Mouse (Mus musculus) lung, adult 2 months (tissue): ENCODE results near the gene Mrpl21. TPM values are rescaled to one million over a fixed set of nuclear protein-coding genes. Genes with fewer than 3 reads are reported as not detected.

ENCODE experiments used
- DNase-seq: peaks from one replicate; pipeline ENCODE4 v3.0.0; 2022
- H3K4me1 ChIP-seq: fragments of 200-500 bp; 2 replicates; pipeline ENCODE4 v1.6.1; 2011; ENCODE audit warnings: low read length; ENCODE audit not compliant: control insufficient read depth, insufficient read depth
- H3K4me3 ChIP-seq: fragments of 200-500 bp; replicated peaks from 2 replicates; pipeline ENCODE3; 2011; ENCODE audit warnings: low read depth, mild to moderate bottlenecking, control low read depth, low read length; ENCODE audit errors: extremely low read depth
- CTCF ChIP-seq: fragments of 200-500 bp; IDR thresholded peaks from 2 replicates; pipeline ENCODE4 v1.5.1; 2011; ENCODE audit warnings: mild to moderate bottlenecking, low read length, control low read depth; ENCODE audit not compliant: insufficient read depth
- POLR2A ChIP-seq: fragments of 200-500 bp; IDR thresholded peaks from 2 replicates; pipeline ENCODE4 v1.6.1; 2011; ENCODE audit warnings: low read depth, mild to moderate bottlenecking, control low read depth, low read length, borderline replicate concordance; ENCODE audit errors: extremely low read depth
- WGBS: fragments of 180-500 bp; shearing (Covaris S2); methylation state at CpG from one replicate; pipeline ENCODE4 v1.1.7; 2018; 5-methylcytosine and 5-hydroxymethylcytosine counted together
- polyA plus RNA-seq: library from polyadenylated mRNA; depleted of rRNA; stranded (reverse); fragments of >200 nt; gene quantifications from 2 replicates; pipeline ENCODE4 v1.2.3, GENCODE M21; 2012

Gene Mrpl21
- polyA plus RNA-seq, 1 experiment, result 29.5 TPM

DNA sequence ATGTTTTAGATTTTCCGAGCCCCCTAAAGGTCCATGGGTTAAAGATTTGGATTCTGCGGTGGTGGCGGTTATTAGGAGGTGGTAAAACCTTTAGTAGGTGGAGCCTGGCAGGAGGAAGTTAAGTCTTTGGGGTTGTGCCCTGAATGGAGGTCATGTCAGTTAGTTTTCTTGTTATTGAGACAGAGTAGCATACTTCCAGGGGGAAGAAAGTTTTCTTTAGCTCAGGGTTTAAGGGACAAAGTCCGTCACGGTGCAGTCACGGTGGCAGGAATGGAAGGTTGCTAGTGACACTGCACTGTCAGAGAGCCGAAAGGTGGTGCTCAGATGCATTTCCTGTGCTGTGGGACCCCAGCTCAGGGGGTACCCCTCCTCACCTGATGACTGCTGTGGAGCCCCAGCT is 15.1 kb downstream of the Mrpl21 start:
- 83% methylated on average over 7 of the region's 7 CpGs for WGBS
- H3K4me3 ChIP-seq, result no peak overlapping the region
- no peak for DNase-seq
- no peak for TF ChIP-seq CTCF
- no peak for TF ChIP-seq POLR2A
- H3K4me1 ChIP-seq, result no peaks in the 10 kb centered on the region

- DNase-seq, result no peak
- Histone ChIP-seq H3K4me3 (no peak overlapping the region), H3K4me1 (no peaks in the 10 kb centered on the region)
- TF ChIP-seq POLR2A, result no peak
- TF ChIP-seq CTCF, result no peak
- WGBS, result 53% methylated on average over 4 of the region's 4 CpGs
Observed at GRCm38 (mm10) chr19:3304017-3304416, 21.3 kb downstream of the Mrpl21 start.

- WGBS, result 58% methylated on average over 16 of the region's 16 CpGs
- H3K4me1 ChIP-seq, result no peaks in the 10 kb centered on the region
Observed at GRCm38 (mm10) chr19:3307175-3307949, 24.7 kb downstream of the Mrpl21 start.

GRCm38 (mm10) chr19:3319341-3319740 is 36.6 kb downstream of the Mrpl21 start:
- whole genome bisulfite sequencing, result 70% methylated on average over 2 of the region's 2 CpGs
- Histone ChIP-seq H3K4me1 (peaks cover 7% of the 10 kb centered on the region), H3K4me3 (no peak overlapping the region)
- TF ChIP-seq POLR2A (no peak), CTCF (no peak)
- no peak for DNase-seq

More at GRCm38 (mm10) chr19:3307175-3307949, 24.7 kb downstream of the Mrpl21 start:
- DNase-seq, result no peak
- H3K4me3 ChIP-seq, result no peak overlapping the region
- no peak for TF ChIP-seq CTCF

GRCm38 (mm10) chr19:3320086-3320485 is 37.4 kb downstream of the Mrpl21 start:
- peaks cover 7% of the 10 kb centered on the region for H3K4me1 ChIP-seq
- no peak overlapping the region for H3K4me3 ChIP-seq
- TF ChIP-seq POLR2A (no peak), CTCF (no peak)
- 53% methylated on average over 7 of the region's 7 CpGs for WGBS
- DNase-seq, result no peak

- no peak for TF ChIP-seq POLR2A
- peak; percentile 50 for TF ChIP-seq CTCF
- DNase-seq, result peak; percentile 5
- no peak overlapping the region for H3K4me3 ChIP-seq
- peaks cover 7% of the 10 kb centered on the region for H3K4me1 ChIP-seq
- 74% methylated on average over 3 of the region's 3 CpGs for WGBS
Observed at GRCm38 (mm10) chr19:3320801-3321200, 38.1 kb downstream of the Mrpl21 start.

GRCm38 (mm10) chr19:3321617-3322016 is 38.9 kb downstream of the Mrpl21 start:
- TF ChIP-seq POLR2A (no peak), CTCF (no peak)
- H3K4me1 ChIP-seq, result peaks cover 13% of the 10 kb centered on the region
- peak; percentile 74 for DNase-seq
- 2% methylated on average over 11 of the region's 11 CpGs for WGBS
- H3K4me3 ChIP-seq, result peak overlapping the region; percentile 81

- TF ChIP-seq CTCF (peak; percentile 42), POLR2A (peak; percentile 62; the same call in 1 of the 2 replicates)
- DNase-seq, result peak; percentile 66
- WGBS, result 1% methylated on average over 26 of the region's 26 CpGs
- Histone ChIP-seq H3K4me3 (peak within 1 kb of the TSS; percentile 92), H3K4me1 (peaks cover 13% of the 10 kb centered on the region)
Observed at GRCm38 (mm10) chr19:3322261-3322969, 39.7 kb downstream of the Mrpl21 start, which contains the start of gene Cpt1a. Cpt1a (plus strand) TSS chr19:3322334.

DNA sequence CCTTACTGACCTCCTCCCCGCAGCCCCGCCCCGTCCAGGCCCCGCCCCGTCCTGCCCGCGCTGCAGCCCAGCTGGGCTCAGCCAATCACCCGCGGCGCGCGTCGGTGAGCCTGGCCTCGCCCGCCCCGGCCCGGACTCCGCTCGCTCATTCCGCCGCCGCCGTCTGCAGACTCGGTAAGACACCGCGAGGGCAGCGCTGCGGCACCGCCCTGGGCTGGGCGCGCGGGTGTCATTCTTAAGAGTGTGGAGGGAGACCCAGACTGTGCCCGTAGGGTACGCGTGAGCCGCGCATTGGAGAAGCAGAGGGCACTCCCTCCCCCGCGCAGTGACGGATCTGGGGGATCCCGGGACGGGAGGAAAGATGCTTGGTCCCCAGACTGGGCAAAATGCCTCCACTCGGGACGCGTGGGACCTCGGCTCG is 40.5 kb downstream of the Mrpl21 start:
- DNase-seq, result peak; percentile 86
- Histone ChIP-seq H3K4me1 (peaks cover 15% of the 10 kb centered on the region), H3K4me3 (peak overlapping the region; percentile 92)
- TF ChIP-seq CTCF (no peak), POLR2A (peak; percentile 84)
- under 1% methylated on average over 47 of the region's 47 CpGs for WGBS

DNA sequence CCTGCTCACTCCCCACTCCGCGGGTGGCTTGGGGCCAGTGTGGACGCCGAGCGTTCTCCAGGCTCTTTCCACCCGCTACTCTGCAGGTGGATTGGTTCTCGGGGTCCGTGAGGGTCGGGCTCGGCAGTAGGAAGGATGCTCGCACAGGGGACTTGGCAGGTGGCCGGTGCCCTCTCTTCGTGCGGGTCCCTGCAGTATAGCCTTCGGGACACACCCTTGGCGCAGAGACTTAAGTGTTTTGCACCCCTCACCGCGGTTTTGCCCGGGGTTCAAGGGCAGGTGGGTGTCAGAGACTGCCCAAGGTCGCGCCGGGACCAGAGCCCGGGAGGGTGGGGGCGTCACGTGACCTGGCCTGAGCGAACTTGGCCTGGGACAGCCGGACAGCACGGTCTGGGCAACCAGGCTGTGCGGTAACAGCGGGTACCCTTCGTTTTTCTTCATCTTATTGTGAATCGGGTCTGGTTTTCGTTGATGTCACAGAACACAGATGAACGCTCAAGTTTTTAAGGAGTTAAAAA is 41.1 kb downstream of the Mrpl21 start:
- peak overlapping the region; percentile 92 for H3K4me3 ChIP-seq
- peak; percentile 82 for DNase-seq
- peaks cover 15% of the 10 kb centered on the region for H3K4me1 ChIP-seq
- under 1% methylated on average over 34 of the region's 34 CpGs for WGBS
- peak; percentile 67; the same call in 1 of the 2 replicates for TF ChIP-seq POLR2A
- TF ChIP-seq CTCF, result no peak
